Mouse (Mus musculus): ENCODE results near the gene Ctf1.
"Not testable (repeated sequence)": the region's sequence is repeated elsewhere in the genome, so short reads cannot be mapped to it uniquely, and the experiment has no call there.

Ctf1 gene

DNA sequence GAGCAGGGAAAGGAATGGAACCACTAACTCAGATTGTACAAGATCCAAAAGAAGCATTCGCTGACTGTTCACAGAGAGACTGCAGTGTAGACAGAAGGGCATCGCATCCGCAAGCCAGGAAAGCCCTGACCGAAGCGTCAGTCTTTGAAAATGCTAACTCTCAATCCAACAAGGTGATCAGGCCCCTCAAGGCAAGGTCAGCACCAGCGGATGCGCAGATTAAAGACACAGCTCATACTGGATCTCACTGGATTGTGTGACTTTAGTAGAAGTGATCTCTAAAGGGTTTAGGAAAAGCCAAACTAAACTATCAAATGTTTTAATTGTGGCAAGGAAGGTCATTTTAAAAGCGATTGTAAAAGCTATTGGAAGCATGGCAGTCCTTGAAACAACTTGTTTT lies 19.2 kb upstream of the Ctf1 start:
- DNase-seq (ENCODE audit: low spot score in 2 of 2): no peak

DNA sequence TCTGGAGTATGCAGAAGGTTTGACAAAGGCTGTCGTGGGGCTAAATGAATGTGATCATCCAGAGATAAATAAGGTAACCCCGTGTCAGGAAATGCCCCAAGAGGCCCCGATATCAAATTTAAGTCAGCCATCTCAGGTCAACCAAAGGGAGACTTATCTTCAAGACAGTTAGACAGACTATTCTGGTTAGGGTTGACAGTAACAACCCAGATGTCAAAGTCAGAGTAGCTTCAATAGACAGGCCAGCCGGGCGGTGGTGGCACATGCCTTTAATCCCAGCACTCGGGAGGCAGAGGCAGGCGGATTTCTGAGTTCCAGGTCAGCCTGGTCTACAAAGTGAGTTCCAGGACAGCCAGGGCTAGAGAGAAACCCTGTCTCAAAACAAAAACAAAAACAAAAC lies 18.8 kb upstream of the Ctf1 start:
- DNase-seq (ENCODE audit: low spot score in 2 of 2): not testable (repeated sequence)

DNA sequence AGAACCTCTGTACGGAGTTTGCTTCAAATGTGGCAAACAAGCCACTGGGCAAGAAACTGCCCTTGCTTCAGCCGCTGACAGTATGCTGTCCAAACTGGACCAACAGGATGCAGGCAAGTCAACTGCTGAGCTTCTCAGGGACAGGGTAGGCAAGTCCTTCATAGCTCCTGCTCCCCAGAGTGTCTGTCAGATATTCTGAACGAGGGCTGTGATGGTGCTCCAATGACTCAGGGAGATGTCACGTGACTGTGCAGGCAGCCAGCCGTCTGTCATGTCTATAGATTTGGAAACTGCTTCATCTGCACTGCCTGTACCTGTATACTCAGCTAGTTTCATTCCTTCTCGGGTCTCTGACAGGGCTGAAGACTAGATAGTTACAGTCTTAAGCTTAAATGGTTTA lies 13.6 kb upstream of the Ctf1 start:
- no peak for DNase-seq (ENCODE audit: low spot score in 2 of 2)

DNA sequence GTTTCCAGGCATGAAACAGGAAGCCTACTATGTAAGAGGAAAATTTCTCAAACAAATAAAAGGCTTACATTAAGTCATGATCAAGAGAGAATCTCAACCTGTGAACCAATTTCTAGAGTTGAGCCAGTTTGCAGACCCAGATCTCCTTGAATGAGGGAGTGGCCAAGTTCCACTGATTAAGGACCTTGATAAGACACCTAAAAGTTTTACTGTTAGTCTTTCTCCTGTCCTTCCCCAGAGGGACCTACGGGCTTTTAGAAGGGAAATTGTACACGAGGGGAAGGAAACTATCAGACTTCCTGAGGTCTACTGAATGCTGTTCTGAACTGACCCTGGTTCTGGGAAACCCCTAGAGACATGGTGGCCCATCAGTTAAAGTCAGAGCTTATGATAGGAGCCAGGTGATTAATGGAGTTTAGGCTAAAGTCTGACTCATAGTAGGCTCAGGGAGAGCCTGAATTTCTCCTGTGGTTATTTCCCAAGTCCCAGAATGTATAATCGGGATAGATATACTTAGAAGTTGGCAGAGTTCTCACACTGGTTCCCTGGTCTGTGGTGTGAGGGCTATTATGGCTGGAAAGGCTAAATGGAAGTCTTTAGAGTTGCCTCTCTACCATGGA lies 11.7 kb upstream of the Ctf1 start:
- no peak for DNase-seq (ENCODE audit: low spot score in 2 of 2)

DNA sequence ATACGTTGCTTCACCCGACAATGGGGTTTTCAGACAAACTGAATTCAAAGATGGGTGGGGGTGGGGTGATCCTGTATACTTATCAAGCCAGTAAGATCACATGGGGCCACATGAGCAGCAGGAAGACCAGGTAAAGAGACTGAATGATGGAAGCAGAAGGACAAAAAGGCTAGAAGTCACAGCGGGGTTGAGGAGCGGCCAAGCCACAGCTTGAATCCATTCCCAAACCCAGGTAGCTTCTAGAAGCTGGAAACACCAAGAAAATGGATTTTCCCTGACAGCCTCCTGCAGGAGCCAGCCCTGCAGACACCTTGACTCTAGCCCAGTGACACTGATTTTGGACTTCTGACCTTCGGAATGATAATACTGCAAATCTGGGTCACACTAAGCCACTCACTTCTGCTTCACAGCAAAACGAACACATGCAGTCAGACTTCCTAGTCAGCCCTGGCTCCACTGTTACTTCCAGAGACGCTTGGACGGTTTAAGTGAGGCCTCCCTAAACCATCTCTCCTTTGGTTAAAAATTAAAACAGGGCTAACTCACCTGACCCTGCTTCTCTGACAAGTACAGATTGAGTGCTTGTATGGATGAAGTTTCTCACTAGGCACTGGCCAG lies 8.9 kb upstream of the Ctf1 start:
- DNase-seq (ENCODE audit: low spot score in 2 of 2): no peak

- DNase-seq (ENCODE audit: low spot score in 2 of 2): no peak
Observed at GRCm38 (mm10) chr7:127704598-127704997, 7.9 kb upstream of the Ctf1 start.

DNA sequence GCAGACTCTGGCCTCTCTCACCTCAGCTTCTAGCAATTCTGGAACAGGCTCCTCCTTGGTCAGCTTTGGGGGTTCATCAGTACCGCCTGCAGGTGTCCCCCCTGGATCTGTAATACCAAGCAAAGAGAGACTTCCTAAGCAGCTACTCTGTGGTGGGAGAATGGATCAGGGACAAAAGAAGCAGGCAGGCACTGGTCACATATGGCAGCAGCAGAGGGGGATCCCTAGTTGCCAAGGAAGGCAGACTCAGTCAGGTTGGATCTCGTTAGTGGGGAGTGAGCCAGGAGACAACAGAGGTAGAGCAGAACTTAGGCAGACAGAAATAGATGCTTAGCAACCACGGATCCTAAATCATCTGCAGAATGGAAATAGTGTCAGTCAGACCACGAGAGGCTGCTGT lies 6.8 kb upstream of the Ctf1 start:
- no peak for DNase-seq (ENCODE audit: low spot score in 2 of 2)

DNA sequence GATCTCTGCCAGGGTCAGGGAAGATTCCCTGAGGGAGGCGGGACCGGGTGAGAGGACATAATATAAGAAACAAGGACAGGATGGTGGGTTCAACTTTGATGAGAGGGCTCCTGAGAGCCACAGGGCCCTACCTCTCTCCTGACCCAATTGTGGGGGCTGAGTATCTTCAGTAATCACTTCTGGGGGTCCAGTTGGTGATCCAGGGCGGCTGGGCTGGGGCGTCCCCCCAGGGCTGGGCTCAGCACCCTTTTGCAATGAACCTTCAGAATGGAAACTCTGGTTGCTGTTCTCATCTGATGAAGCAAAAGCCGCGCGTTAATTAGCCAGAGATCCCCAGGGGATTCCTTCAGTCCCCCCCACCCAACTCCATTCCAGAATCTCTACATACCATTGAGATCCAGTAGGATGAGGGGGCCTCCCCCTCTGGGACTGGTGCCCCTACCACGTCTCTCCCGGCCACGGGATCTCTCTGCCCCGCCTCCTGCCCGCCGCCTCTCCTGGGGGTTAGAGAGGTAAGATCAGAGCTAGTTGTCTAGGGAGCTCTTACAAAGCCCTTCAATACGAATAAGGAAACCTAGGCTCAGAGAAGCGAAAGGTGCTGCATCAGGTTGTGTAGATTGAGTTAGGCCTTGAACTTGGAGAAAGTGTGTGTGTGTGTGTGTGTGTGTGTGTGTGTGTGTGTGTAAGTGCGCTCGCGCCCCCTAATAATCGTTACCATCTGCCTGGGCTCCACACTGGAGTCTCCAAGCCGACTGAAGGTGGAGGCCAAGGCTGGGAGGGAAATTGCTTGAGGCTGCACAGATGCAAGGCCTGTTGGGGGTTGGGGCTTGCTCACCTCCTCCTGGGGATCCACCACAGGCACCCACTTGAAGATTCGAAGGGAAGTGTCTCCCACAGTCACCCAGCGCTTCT lies 5.2 kb upstream of the Ctf1 start:
- peak; percentile 24 to 34 for DNase-seq (ENCODE audit: low spot score in 2 of 2)

- no peak for DNase-seq (ENCODE audit: low spot score in 2 of 2)
Observed at GRCm38 (mm10) chr7:127707957-127708206, 4.7 kb upstream of the Ctf1 start.

GRCm38 (mm10) chr7:127708207-127709078 lies 4.1 kb upstream of the Ctf1 start, which contains the start of gene Bcl7c:
Gene Bcl7c, minus strand, starts transcription at chr7:127708933.
- peak; percentile 81 to 82 for DNase-seq (ENCODE audit: low spot score in 2 of 2)

DNA sequence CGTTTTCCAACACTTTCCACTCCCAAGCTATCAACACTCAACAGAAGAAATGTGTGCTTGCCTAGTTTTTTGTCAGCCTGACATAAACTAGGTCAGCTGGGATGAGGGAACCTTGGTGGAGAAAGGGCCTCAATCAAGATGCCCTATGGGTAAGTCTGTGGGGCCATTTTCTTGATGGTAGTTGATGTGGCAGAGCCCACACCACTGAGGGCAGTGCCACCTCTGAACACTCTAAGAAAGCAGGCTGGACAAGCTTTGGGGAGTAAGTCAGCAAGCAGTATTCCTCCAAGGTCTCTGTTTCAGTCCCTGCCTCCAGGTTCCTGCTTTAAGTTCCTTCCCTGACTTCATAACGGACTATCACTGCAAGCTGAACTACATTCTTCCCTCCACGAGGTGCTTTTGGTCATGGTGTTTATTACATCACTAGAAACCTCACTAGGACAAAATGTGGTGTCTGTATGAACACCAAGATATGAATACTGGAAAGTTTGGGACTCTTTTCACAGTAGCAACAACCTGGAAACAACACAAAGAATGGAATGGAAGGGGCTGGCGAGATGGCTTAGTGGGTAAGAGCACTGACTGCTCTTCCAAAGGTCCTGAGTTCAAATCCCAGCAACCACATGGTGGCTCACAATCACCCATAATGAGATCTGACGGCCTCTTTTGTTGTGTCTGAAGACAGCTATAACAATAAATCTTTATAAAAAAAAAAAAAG lies 3.1 kb upstream of the Ctf1 start:
- DNase-seq (ENCODE audit: low spot score in 2 of 2): no peak

DNA sequence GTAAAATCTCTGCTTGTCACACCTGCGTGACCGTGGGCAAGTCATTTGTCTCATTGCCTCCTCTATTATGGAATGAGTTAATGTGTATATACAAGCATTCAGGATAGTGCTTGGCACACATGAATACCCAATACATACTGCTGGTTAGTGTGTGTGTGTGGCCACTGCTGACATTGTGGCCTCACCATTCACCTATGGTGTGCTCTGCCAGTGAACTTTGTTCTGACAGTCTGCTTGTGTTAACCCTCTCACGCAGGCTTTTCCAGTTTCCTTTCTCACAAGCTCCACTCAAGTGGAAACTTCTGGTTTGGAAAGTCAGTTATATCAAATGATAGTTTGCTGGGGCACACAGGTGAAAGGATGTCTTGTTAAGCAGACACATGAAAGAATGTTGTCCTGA lies 1.5 kb upstream of the Ctf1 start:
- DNase-seq (ENCODE audit: low spot score in 2 of 2): no peak

GRCm38 (mm10) chr7:127711456-127711855 lies 1.1 kb upstream of the Ctf1 start:
- DNase-seq (ENCODE audit: low spot score in 2 of 2): no peak

GRCm38 (mm10) chr7:127714816-127715215 lies 2.3 kb downstream of the Ctf1 start:
- DNase-seq (ENCODE audit: low spot score in 2 of 2): no peak

- peak; percentile 15 to 66 for DNase-seq (ENCODE audit: low spot score in 2 of 2)
Observed at GRCm38 (mm10) chr7:127716992-127717391, 4.5 kb downstream of the Ctf1 start.

- no peak for DNase-seq (ENCODE audit: low spot score in 2 of 2)
Observed at GRCm38 (mm10) chr7:127718339-127718738, 5.8 kb downstream of the Ctf1 start.

DNA sequence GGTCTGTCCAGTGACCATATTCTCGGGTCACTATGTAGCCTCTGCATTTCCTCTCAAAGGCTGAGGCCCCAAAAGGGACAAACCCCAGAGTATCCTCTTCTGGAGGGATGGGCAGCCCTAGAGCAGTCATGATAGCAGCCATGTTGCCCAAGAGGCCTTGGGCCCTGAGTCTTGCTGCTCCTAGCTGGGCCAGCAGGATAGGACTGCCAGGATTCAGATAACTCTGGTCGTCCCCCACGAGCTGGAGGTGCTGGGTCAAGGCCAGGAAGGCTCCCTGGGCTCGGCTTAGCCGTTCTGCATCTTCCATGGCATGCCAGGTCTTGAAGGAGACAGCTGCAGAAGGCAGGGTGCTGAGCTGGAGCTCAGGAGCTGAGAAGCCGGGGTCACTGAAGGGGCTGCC lies 6.7 kb downstream of the Ctf1 start:
- DNase-seq (ENCODE audit: low spot score in 2 of 2): no peak

DNA sequence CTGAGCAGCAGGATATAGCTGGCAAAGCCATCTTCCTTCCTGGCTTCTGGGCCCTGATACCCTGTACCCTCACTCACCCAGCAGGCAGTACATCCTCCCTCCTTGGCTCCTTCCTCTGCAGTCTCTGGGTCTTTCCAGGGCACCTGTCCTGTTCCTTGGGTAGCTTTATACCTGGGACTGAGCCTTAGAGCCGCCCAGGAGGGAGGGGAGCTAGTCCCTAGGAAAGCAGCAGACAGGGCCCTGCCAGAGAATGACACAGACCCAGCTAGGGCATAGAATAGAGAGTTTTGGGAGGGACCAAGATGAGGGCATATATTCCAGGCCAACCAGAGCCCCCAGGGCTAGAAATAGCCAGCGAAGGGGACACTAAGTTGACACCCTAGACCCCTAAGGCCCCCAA lies 13.0 kb downstream of the Ctf1 start:
- DNase-seq (ENCODE audit: low spot score in 2 of 2): no peak

DNA sequence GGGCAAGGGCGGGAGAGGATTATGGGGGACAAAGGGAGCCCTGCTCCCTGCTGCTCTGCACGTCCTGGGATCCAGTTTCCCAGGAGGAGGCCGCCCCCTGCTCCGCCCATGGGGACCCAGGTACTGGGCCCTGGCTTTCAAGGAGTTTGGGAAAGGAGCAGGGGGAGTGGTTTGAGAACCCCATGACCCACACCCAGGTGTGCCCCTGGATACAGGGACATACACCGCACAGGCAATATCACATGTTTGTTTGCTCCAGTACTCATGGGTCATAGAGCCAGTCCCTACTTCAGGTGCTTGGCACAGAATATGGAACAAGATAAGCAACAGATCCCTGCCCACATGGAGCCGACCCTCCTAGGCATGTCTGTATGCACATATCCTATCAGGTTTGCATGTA lies 13.4 kb downstream of the Ctf1 start:
- DNase-seq (ENCODE audit: low spot score in 2 of 2): no peak

- no peak for DNase-seq (ENCODE audit: low spot score in 2 of 2)
Observed at GRCm38 (mm10) chr7:127727898-127728297, 15.4 kb downstream of the Ctf1 start.

- no peak for DNase-seq (ENCODE audit: low spot score in 2 of 2)
Observed at GRCm38 (mm10) chr7:127730170-127730569, 17.6 kb downstream of the Ctf1 start.
